Mouse (Mus musculus): ENCODE data around the gene Gypa. TPM values are rescaled to one million over a fixed set of nuclear protein-coding genes. Genes with fewer than 3 reads are reported as not detected.
A peak's percentile ranks its signal among the peaks of the same experiment; 100 is the strongest.

The Gypa gene
- total RNA-seq, 1 experiment from 2014 or later, result 36.6 TPM

DNA sequence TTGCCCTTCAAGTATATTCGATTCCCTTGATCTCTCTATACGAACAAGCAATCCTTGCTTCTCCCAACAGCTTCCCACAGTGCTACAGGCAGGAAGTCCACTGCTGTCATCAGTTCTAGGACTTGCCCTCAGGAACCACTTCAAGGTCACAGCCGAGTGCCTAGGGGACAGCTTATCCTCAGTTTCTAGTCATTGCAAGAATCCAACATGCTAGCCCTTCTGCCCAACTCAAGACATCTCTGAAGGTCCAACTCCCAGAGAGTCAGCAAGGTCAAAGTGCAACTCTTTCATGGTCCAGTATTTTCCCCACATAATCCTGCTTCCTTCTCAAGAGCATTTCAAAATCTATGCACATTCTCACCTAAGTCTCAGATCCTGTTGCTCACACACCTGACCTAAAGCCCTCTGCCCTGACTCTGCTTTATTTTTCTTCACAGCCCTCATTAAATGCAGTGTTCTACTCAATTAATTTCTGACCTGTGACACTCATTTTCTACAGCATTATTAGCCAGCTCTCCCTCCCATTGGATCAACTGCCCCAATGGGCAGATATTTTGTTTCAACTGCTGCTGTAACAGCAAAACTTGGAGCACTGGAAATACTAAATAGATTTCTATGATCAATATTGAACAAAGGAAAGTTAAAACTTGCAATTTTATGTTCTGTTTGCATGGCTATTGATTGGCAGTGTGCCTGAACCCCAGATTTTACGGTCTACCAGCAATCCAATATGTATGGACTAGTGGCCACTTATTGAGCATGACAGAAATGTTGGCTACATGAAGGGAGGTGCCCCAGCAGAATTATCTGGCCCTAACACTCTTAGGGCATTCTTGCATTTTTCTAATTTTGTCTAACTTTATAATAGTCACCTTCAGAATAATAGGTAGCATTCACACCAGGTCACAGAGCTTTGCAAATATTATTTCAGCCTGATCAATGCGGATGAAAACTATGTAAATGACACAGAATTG lies 33.1 kb downstream of the Gypa start:
- ATAC-seq (replicated peaks; ENCODE audit: low read depth, poor library complexity, severe bottlenecking), result no peak

GRCm38 (mm10) chr8:80541836-80542235 lies 48.3 kb downstream of the Gypa start:
- no peak for ATAC-seq (replicated peaks; ENCODE audit: low read depth, poor library complexity, severe bottlenecking)

GRCm38 (mm10) chr8:80550436-80550835 lies 56.9 kb downstream of the Gypa start:
- no peak for ATAC-seq (replicated peaks; ENCODE audit: low read depth, poor library complexity, severe bottlenecking)

DNA sequence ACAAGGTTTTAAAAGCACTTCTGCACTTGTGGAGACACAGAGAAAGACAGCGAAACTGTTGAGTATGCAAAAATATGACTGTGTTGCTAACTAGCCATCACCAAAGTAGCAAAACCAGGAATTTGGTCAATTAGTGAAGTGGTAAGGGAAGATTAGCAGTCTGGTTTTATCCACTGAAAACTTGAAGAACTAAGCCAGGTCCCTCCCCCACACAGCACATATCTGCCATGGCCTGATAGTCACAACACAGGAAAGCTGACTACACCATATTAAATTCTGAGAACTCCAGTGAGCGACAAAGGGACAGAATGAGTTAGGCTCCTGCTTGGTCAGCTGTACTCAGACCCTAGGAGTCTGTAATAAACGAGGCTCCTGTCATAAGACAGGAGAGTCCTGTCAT lies 57.7 kb downstream of the Gypa start:
- peak; percentile 56; the same call in 1 of the 2 replicates for ATAC-seq (replicated peaks; ENCODE audit: low read depth, poor library complexity, severe bottlenecking)

- ATAC-seq (replicated peaks; ENCODE audit: low read depth, poor library complexity, severe bottlenecking), result no peak
Observed at GRCm38 (mm10) chr8:80554991-80555390, 61.4 kb downstream of the Gypa start.

Other genes with a start within 250 kb of the Gypa start
- gene Frem3, start 117.3 kb downstream of the Gypa start, total RNA-seq (2017), result not detected in 2 replicates
- 232 and 251 TPM in 2 replicates for gene Smarca5, start 245.7 kb downstream of the Gypa start, total RNA-seq (2017)